Mouse (Mus musculus) olfactory bulb, adult 2 months (tissue): ENCODE data around the gene Rin1.

ENCODE experiments used
- CTCF ChIP-seq: fragments of 200-500 bp; IDR thresholded peaks from 2 replicates; pipeline ENCODE4 v1.5.1; 2012; ENCODE audit warnings: low read depth, mild to moderate bottlenecking, low read length, moderate library complexity; ENCODE audit not compliant: insufficient read depth
- POLR2A ChIP-seq: fragments of 200-500 bp; IDR thresholded peaks from 2 replicates; pipeline ENCODE4 v1.6.1; 2012; ENCODE audit warnings: mild to moderate bottlenecking, low read depth, low read length, moderate library complexity; ENCODE audit not compliant: insufficient read depth

GRCm38 (mm10) chr19:5071077-5071476, 20.8 kb downstream of the Rin1 start:
- TF ChIP-seq POLR2A (no peak), CTCF (no peak)
